Mouse (Mus musculus) CH12.LX (cell line): ENCODE results near the gene Cmbl. TPM values are rescaled to one million over a fixed set of nuclear protein-coding genes. Genes with fewer than 3 reads are reported as not detected.

Experiments used
- DNase-seq: peaks from one replicate; pipeline ENCODE4 v3.0.0-alpha.2; 2013; ENCODE audit errors: extremely low read depth
- H3K27ac ChIP-seq: 2 replicates; pipeline ENCODE4 v1.5.1; 2012; ENCODE audit warnings: low read depth, mild to moderate bottlenecking, control low read depth, moderate library complexity; ENCODE audit not compliant: insufficient read depth
- H3K27me3 ChIP-seq: replicated peaks from 2 replicates; pipeline ENCODE3; 2012; ENCODE audit warnings: inconsistent platforms
- H3K36me3 ChIP-seq, 2 experiments: replicated peaks in 1 of 2; 2 replicates each; pipeline versions ENCODE3 to v1.6.1; 2012; ENCODE audit warnings: inconsistent platforms in 1 of 2, low read length in 1 of 2, mild to moderate bottlenecking in 1 of 2, mixed read lengths in 1 of 2, moderate library complexity in 1 of 2; ENCODE audit not compliant: control insufficient read depth in 1 of 2, insufficient read depth in 1 of 2
- H3K4me1 ChIP-seq, 2 experiments: 2 replicates each; pipeline ENCODE4 v1.6.1; 2012; ENCODE audit warnings: inconsistent platforms in 1 of 2, moderate library complexity in 1 of 2; ENCODE audit not compliant: insufficient read depth in 2 of 2, control insufficient read depth in 1 of 2
- H3K4me2 ChIP-seq: 2 replicates; pipeline ENCODE4 v1.6.1; 2012; ENCODE audit warnings: low read depth, mild to moderate bottlenecking, control low read depth; ENCODE audit not compliant: poor library complexity, insufficient read depth, severe bottlenecking
- H3K4me3 ChIP-seq, 3 experiments: fragments of 150-350 bp in 1 of 3; sonication (generic) in 1 of 3; replicated peaks in 1 of 3; 2 replicates each; pipeline versions ENCODE3 to v1.5.1; 2011 to 2012; ENCODE audit warnings: low read depth in 2 of 3, low read length in 2 of 3, mild to moderate bottlenecking in 2 of 3, moderate library complexity in 2 of 3, control low read depth in 1 of 3, improper control_type of control experiment in 1 of 3, inconsistent platforms in 1 of 3, mixed read lengths in 1 of 3; ENCODE audit not compliant: poor library complexity in 1 of 3
- H3K79me2 ChIP-seq: replicated peaks from 2 replicates; pipeline ENCODE4 v1.6.1; 2012; ENCODE audit warnings: mild to moderate bottlenecking, moderate library complexity; ENCODE audit not compliant: control insufficient read depth, poor library complexity, insufficient read depth, severe bottlenecking; ENCODE audit errors: extremely low read depth
- H3K9ac ChIP-seq: 2 replicates; pipeline ENCODE4 v1.6.1; 2012; ENCODE audit warnings: low read depth, mild to moderate bottlenecking, control low read depth, moderate library complexity; ENCODE audit not compliant: insufficient read depth
- H3K9me3 ChIP-seq: replicated peaks from 2 replicates; pipeline ENCODE3; 2012; ENCODE audit warnings: low read length, inconsistent platforms, mixed read lengths
- BHLHE40 ChIP-seq: IDR thresholded peaks from 2 replicates; pipeline ENCODE4 v1.6.1; 2011; ENCODE audit warnings: mild to moderate bottlenecking, low read depth, low read length, improper control_type of control experiment
- CHD1 ChIP-seq: IDR thresholded peaks from 2 replicates; pipeline ENCODE4 v1.6.1; 2012; ENCODE audit warnings: low read depth, low read length, improper control_type of control experiment, inconsistent platforms
- E2F4 ChIP-seq: IDR thresholded peaks from 2 replicates; pipeline ENCODE4 v1.6.1; 2011; ENCODE audit warnings: low read depth, low read length, improper control_type of control experiment; ENCODE audit not compliant: insufficient replicate concordance
- ELF1 ChIP-seq: IDR thresholded peaks from 2 replicates; pipeline ENCODE4 v1.6.1; 2014; ENCODE audit warnings: low read depth, mild to moderate bottlenecking, inconsistent platforms, low read length, improper control_type of control experiment
- EP300 ChIP-seq: IDR thresholded peaks from 2 replicates; pipeline ENCODE4 v1.6.1; 2011; ENCODE audit warnings: low read length, improper control_type of control experiment
- GABPA ChIP-seq: IDR thresholded peaks from 2 replicates; pipeline ENCODE4 v1.6.1; 2012; ENCODE audit warnings: low read depth, low read length, improper control_type of control experiment, inconsistent platforms; ENCODE audit not compliant: insufficient replicate concordance
- HCFC1 ChIP-seq: IDR thresholded peaks from 2 replicates; pipeline ENCODE4 v1.6.1; 2012; ENCODE audit warnings: low read depth, mild to moderate bottlenecking, inconsistent platforms, low read length, improper control_type of control experiment
- JUND ChIP-seq: conservative IDR thresholded peaks from 2 replicates; pipeline ENCODE4 v1.6.1; 2011; ENCODE audit warnings: low read depth, low read length, improper control_type of control experiment
- MAFK ChIP-seq: IDR thresholded peaks from 2 replicates; pipeline ENCODE4 v1.6.1; 2011; ENCODE audit warnings: low read length, improper control_type of control experiment; ENCODE audit not compliant: insufficient replicate concordance
- MAX ChIP-seq: IDR thresholded peaks from 2 replicates; pipeline ENCODE4 v1.6.1; 2011; ENCODE audit warnings: low read length, improper control_type of control experiment
- MEF2A ChIP-seq: IDR thresholded peaks from 2 replicates; pipeline ENCODE4 v1.6.1; 2014; ENCODE audit warnings: low read depth, mild to moderate bottlenecking, inconsistent platforms, low read length, improper control_type of control experiment, borderline replicate concordance
- MYC ChIP-seq: IDR thresholded peaks from 2 replicates; pipeline ENCODE4 v1.6.1; 2011; ENCODE audit warnings: low read depth, mild to moderate bottlenecking, improper control_type of control experiment, low read length
- SIN3A ChIP-seq: IDR thresholded peaks from 2 replicates; pipeline ENCODE4 v1.6.1; 2012; ENCODE audit warnings: low read length, improper control_type of control experiment, inconsistent platforms
- TCF12 ChIP-seq: IDR thresholded peaks from 2 replicates; pipeline ENCODE4 v1.6.1; 2014; ENCODE audit warnings: low read depth, mild to moderate bottlenecking, inconsistent platforms, low read length, improper control_type of control experiment
- ZC3H11A ChIP-seq: IDR thresholded peaks from 2 replicates; pipeline ENCODE4 v1.6.1; 2012; ENCODE audit warnings: low read depth, mild to moderate bottlenecking, inconsistent platforms, low read length, improper control_type of control experiment
- ZNF384 ChIP-seq: IDR thresholded peaks from 2 replicates; pipeline ENCODE4 v1.6.1; 2012; ENCODE audit warnings: low read depth, low read length, improper control_type of control experiment, inconsistent platforms
- dilution Hi-C: fragments of 300-500 bp; cut with MboI; formaldehyde crosslinking; loops from 2 replicates; pipeline ENCODE4 v1.14.3; 2020; ENCODE audit warnings: low sequenced_read_pairs; ENCODE audit not compliant: extremely low pct_unique_long_range_greater_than_20kb, extremely low pct_ligation_motif_present
- in situ Hi-C: fragments of 300-500 bp; cut with MboI; formaldehyde crosslinking; loops from 3 replicates; pipeline ENCODE4 v1.14.3; 2019; ENCODE audit warnings: low sequenced_read_pairs, low pct_ligation_motif_present, low pct_unique_long_range_greater_than_20kb, mixed read lengths
- polyA plus RNA-seq: library from polyadenylated mRNA; unstranded; fragments of >175 nt; gene quantifications from 2 replicates; pipeline ENCODE4 v1.2.1, GENCODE M21; 2012; ENCODE audit warnings: low read depth; ENCODE audit not compliant: insufficient read length
- total RNA-seq, 2 experiments: library from RNA; depleted of rRNA; stranded (reverse); fragments of 300-350 nt in 1 of 2; fragments of >200 nt in 1 of 2; gene quantifications; 2 replicates each; pipeline ENCODE4 v1.2.3; 2012 to 2014

Cmbl gene
- total and polyA plus RNA-seq, 3 experiments = 0.27 TPM; not detected in 2

GRCm38 (mm10) chr15:31543246-31543645, 21.9 kb upstream of the Cmbl start:
- no peak for DNase-seq
- Histone ChIP-seq H3K27ac (no peak overlapping the region), H3K36me3 (no peaks in the 10 kb centered on the region), H3K27me3 (no peaks in the 10 kb centered on the region), H3K4me1 (peaks cover 15 to 43% of the 10 kb centered on the region in 2 experiments), H3K9me3 (peaks cover 2% of the 10 kb centered on the region), H3K4me3 (no peak overlapping the region), H3K79me2 (no peaks in the 10 kb centered on the region), H3K4me2 (peak overlapping the region; percentile 47; the same call in 1 of the 2 replicates), H3K9ac (0 out of 2 replicates have a peak overlapping the region, but pooled peaks have one; percentile 40)
- TF ChIP-seq MAFK (0 out of 2 replicates have a peak, but pooled peaks have one; percentile 11), CHD1 (no peak), EP300 (0 out of 2 replicates have a peak, but pooled peaks have one; percentile 15), ZNF384 (no peak), ELF1 (no peak), E2F4 (no peak), JUND (no peak), ZC3H11A (no peak), TCF12 (no peak), BHLHE40 (peak; percentile 12; the same call in 1 of the 2 replicates), HCFC1 (no peak), MEF2A (peak; percentile 27; the same call in 1 of the 2 replicates), SIN3A (no peak), GABPA (no peak)
- dilution Hi-C loops (no loop called here), in situ Hi-C loops (no loop called here)

GRCm38 (mm10) chr15:31545058-31545457, 20.1 kb upstream of the Cmbl start:
- no peaks in the 10 kb centered on the region for H3K9me3 ChIP-seq
- DNase-seq = no peak
- dilution Hi-C loops = no loop called here
- H3K36me3 ChIP-seq = no peaks in the 10 kb centered on the region
- H3K4me1 ChIP-seq = peaks cover 15 to 42% of the 10 kb centered on the region in 2 experiments
- H3K79me2 ChIP-seq = no peaks in the 10 kb centered on the region
- H3K27ac ChIP-seq = no peak overlapping the region
- TF ChIP-seq MYC (no peak), E2F4 (no peak), MAX (no peak)
- H3K9ac ChIP-seq = no peak overlapping the region
- H3K4me3 ChIP-seq = no peak overlapping the region
- H3K4me2 ChIP-seq = no peak overlapping the region
- in situ Hi-C loops = no loop called here
- no peaks in the 10 kb centered on the region for H3K27me3 ChIP-seq
